Mouse (Mus musculus) frontal cortex, postnatal 25 days (tissue): ENCODE data around the gene Hdgf.
A peak's percentile ranks its signal among the peaks of the same experiment; 100 is the strongest.

Experiments used
- DNase-seq, 2 experiments: peaks; one replicate each; pipeline ENCODE4 v3.0.0; 2022; ENCODE audit warnings: low spot score in 2 of 2

The Hdgf gene

DNA sequence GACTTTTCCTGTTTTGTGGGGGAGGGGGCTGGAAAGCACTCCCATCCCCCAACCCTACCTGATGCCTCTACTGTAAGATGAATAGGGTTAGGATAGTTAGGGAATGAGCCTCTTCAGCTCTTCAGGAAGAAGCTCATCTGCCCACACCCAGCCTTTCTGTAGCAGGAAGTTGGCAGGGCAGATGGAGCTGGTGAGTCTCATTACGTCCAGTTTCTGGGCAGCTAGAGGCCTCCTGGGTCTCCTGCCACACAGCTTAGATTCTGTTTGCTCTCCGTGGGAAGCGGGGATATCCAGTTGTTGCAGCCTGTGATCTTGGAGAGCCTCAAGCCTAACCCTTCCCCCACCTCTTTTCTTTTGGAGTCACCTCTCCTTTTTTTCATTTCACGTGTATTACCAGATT, 3.8 kb downstream of the Hdgf start:
- DNase-seq: no peak

- DNase-seq: no peak
Observed at GRCm38 (mm10) chr3:87910573-87911141, 4.5 kb downstream of the Hdgf start.

DNA sequence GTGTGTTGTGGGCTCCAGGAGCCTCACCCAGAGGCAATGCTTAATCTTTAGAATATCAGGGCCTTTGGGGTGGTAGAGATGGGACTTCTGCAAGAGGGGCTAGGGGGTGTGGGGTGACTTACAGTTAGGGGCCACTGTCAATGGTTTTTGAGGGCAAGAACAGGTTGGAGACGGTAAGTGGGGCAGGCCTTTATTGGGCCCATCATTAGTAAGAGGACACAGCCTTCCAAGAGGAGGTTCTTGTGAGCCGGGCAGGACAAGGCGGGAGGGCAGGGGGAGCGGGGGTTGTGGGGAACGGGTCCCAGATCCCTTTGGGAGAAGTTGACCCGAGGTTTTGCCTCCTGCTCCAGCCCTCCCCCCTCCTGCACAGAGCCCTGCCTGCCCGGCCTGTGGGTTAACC, 7.4 kb downstream of the Hdgf start:
- DNase-seq: no peak

DNA sequence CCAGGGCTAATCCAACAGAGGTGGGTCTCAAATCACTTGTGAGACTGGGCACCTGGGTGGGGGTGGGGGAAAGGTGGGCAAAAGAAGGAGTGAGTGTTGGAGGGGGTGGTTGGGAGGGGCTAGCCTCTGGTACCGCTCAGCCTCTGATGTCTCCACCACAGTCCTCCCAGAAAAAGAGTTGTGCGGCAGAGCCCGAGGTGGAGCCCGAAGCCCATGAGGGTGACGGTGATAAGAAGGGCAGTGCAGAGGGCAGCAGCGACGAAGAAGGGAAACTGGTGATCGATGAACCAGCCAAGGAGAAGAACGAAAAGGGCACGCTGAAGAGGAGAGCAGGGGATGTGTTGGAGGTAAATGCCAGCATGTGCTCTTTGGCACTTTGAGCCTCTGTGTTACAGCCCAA, 7.8 kb downstream of the Hdgf start:
- no peak for DNase-seq

GRCm38 (mm10) chr3:87916990-87917389, 10.9 kb downstream of the Hdgf start:
- DNase-seq: no peak

- DNase-seq: no peak
Observed at GRCm38 (mm10) chr3:87918551-87918950, 12.4 kb downstream of the Hdgf start.

DNA sequence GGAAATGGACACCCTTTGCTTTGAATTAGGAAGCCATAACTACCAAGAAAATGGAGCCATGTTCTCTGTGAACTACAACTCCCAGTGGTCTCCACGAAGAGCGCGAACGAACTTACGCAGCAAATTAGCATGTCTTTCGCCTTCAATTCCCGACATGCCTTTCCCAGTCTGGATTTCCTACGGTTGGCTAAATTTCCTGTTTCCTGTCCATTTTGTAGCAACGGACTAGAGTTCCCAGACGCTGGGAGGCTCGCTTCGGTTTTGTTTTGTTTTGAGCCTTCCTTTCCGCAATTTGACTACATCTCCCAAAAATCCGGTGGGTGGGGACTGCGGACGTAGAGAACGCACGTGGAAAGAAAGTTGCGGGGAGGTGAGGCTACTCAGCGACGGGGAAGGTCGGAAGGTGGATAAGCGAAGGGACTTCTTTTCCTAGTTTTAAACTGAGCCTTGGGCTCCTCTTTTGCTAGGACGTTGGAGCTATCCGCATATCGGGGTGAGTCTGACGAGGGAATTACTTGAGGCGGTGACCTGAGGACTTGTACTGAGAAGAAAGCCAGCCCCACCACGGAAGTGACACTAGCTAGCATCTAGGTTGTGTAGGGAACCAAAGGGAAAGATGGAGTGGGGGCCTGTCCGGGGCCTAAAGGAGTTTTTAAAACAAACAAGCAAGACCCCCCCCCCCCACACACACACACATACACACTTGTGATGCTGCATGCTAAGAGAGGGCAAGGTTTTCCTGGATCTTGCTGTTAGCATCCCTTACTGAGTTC, 13.4 kb downstream of the Hdgf start, which contains the start of gene Mrpl24:
Mrpl24 (plus strand) TSS at position 171 of the 773 bp plus-strand sequence.
- DNase-seq: peak; percentile 60 to 69

- DNase-seq: no peak
Observed at GRCm38 (mm10) chr3:87920270-87920943, 14.3 kb downstream of the Hdgf start.

DNA sequence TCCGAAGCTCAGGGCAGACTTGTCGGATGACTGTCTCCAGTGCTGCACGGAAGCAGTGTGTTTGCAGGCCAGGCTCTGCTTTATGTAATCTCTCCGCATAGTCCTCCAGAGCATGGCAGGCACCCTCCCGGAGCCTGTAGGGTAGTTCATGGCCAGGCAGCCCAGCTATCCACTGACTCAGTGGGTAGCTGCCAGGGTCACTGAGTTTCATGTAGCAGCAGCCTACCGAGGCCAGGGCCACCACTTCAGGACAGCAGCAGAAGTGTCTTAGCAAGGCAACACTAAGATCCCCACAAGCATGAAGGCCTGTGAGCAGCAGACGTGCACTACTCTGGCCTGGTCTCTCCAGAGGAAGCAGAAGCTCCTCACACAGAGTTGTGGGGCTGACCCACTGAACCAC, 18.9 kb downstream of the Hdgf start:
- DNase-seq: no peak

DNA sequence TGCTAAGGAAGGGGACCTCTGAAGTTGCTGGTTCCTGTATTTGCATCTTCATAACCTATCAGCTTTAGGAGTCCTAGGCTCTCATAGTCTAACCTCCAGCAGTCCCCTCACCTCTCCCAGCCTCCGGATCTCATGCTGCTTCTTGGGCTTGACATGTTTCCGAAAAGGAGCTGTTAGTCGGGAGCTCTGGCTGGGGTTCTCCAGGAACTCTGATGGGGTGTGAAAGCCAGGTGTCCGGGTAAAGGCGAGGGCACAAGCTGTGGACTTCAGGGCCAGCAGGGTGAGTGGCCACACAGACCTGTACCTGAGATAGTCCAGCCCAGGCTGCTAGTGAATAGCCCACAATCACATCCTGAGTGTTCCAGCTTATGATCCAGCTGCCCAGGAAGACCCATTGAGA, 21.3 kb downstream of the Hdgf start:
- DNase-seq: no peak

- no peak for DNase-seq
Observed at GRCm38 (mm10) chr3:87929341-87930077, 23.4 kb downstream of the Hdgf start.

GRCm38 (mm10) chr3:87930078-87930795, 24.1 kb downstream of the Hdgf start, which contains the start of the genes Isg20l2 and Rrnad1:
TSS of gene Isg20l2 (plus strand) at chr3:87930314.
TSS of gene Rrnad1 (minus strand) at chr3:87930717.
- peak; percentile 92 to 95 for DNase-seq

GRCm38 (mm10) chr3:87934026-87934425, 27.9 kb downstream of the Hdgf start:
- DNase-seq: no peak

GRCm38 (mm10) chr3:87934501-87934900, 28.4 kb downstream of the Hdgf start:
- no peak for DNase-seq

DNA sequence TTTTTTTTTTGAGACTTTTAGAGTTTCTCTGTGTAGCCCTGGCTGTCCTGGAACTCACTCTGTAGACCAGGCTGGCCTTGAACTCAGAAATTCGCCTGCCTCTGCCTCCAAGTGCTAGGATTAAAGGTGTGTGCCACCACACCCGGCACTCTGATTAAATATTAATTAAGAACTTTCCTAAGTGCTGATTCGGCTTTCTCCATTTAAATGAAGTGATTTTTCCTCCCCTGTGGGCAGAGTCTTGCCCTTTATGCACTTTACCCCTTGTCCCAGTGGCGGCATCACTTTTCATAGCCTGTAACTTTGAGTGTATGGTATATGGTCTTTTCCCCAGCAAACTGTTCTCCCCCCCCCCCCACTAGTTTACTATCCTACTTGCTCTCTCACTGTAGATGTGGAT, 29.1 kb downstream of the Hdgf start:
- DNase-seq: no peak

DNA sequence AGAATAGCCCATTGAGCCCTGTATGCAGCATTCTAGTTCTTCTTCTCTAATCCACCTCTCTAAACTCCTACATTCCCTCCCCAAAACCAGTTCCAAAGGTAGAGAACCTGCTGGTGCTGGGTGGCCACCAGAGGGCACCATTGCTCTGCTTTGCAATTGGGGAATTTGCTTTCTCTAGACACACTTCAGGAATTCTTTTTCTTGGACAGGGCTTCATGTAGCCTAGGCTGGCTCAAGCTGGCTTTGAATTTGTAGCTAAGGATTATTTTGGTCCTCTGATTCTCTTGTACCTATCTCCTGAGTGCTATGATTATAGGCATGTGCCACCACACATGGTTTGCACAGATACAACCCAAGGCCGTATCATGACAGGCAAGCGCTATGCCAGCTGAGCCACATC, 29.7 kb downstream of the Hdgf start:
- DNase-seq: peak in 1 of 2 experiments; percentile 78

DNA sequence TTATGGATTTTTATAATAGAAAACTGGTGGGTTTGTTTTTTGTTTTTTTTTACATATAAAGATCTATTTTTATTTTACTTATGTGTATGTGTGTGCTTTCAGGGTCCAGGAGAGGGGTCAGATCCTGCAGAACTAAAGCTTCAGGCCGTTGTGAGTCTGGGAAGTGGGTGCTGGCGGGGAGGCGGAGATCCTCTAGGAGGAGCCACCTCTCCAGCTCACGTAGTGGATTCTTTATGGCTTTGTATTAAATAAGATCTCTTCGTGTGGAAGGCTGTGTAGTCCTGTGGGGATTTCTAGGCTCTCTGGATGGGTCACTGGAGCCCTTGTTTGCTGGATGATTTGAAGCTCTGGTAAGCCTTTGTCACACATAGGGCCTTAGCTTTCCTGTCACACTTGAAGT, 34.5 kb downstream of the Hdgf start:
- no peak for DNase-seq

DNA sequence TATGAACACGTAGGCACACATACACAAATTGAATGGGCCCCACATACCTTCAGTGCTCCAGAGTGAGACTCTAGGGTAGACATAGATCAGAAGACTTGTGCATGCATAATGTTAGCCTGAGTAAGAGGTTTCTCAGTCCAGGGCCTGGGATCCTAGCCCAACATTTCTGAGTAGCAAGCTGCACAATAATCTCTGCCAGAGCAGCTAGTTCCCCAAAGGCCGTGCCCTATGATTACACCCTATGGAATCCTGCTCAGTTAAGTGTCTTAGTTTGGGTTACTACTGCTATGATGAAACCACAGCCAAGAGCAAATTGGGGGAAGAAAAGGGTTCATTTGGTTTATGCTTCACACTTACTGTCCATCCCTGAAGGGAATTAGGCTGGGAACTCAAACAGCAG, 36.4 kb downstream of the Hdgf start:
- no peak for DNase-seq

GRCm38 (mm10) chr3:87943586-87943985, 37.5 kb downstream of the Hdgf start:
- no peak for DNase-seq

GRCm38 (mm10) chr3:87944838-87945600, 38.9 kb downstream of the Hdgf start:
- DNase-seq: no peak
